Mouse (Mus musculus) forebrain, embryonic 11.5 days (tissue): ENCODE data around the gene Ppp1r36. TPM values are rescaled to one million over a fixed set of nuclear protein-coding genes. Genes with fewer than 3 reads are reported as not detected.

Source experiments
- ATAC-seq: fragments of 200-750 bp; cut with Nextera tagmentation; replicated peaks from 2 replicates; pipeline ENCODE4 v1.8.0; 2017; ENCODE audit warnings: moderate TSS enrichment; ENCODE audit not compliant: low FRiP score
- DNase-seq: peaks from one replicate; pipeline ENCODE4 v3.0.0-alpha.2; 2017; ENCODE audit warnings: low spot score
- H3K27ac ChIP-seq: fragments of 300-500 bp; sonication (generic); 2 replicates; pipeline ENCODE4 v1.5.1; 2014; ENCODE audit warnings: low read depth, low read length
- H3K27me3 ChIP-seq: fragments of 300-500 bp; sonication (generic); 2 replicates; pipeline ENCODE4 v1.6.1; 2014; ENCODE audit warnings: mild to moderate bottlenecking, low read length, mixed read lengths; ENCODE audit not compliant: control insufficient read depth, insufficient read depth
- H3K36me3 ChIP-seq: fragments of 300-500 bp; sonication (generic); 2 replicates; pipeline ENCODE4 v1.6.1; 2014; ENCODE audit warnings: mild to moderate bottlenecking, low read length, moderate library complexity, mixed read lengths; ENCODE audit not compliant: control insufficient read depth, insufficient read depth
- H3K4me1 ChIP-seq: fragments of 300-500 bp; sonication (generic); replicated peaks from 2 replicates; pipeline ENCODE4 v1.6.1; 2014; ENCODE audit warnings: low read length, mixed read lengths; ENCODE audit not compliant: control insufficient read depth, insufficient read depth
- H3K4me2 ChIP-seq: fragments of 300-500 bp; sonication (generic); 2 replicates; pipeline ENCODE4 v1.6.1; 2014; ENCODE audit warnings: low read depth, mild to moderate bottlenecking, low read length, moderate library complexity, mixed read lengths; ENCODE audit not compliant: severe bottlenecking
- H3K4me3 ChIP-seq: fragments of 300-500 bp; sonication (generic); 2 replicates; pipeline ENCODE4 v1.5.1; 2014; ENCODE audit warnings: low read depth, low read length
- H3K9ac ChIP-seq: fragments of 300-500 bp; sonication (generic); 2 replicates; pipeline ENCODE4 v1.6.1; 2014; ENCODE audit warnings: low read length
- H3K9me3 ChIP-seq: fragments of 300-500 bp; sonication (generic); 2 replicates; pipeline ENCODE4 v1.6.1; 2016; ENCODE audit warnings: low read length, mixed read lengths; ENCODE audit not compliant: control insufficient read depth
- WGBS: fragments of 180-500 bp; shearing (Covaris S2); extraction: QIAGEN DNeasy Blood & Tissue Kit; methylation state at CpG from one replicate; pipeline ENCODE4 v1.1.7; 2014; 5-methylcytosine and 5-hydroxymethylcytosine counted together
- polyA plus RNA-seq: library from polyadenylated mRNA; unstranded; fragments of >200 nt; fragmentation: Nextera tagmentation; extraction: Ambion mirVana; gene quantifications from 2 replicates; pipeline ENCODE4 v1.2.1, GENCODE M21; 2014

Gene Ppp1r36
- polyA plus RNA-seq, 1 experiment from 2014 or later = 0.56 TPM

- no peaks in the 10 kb centered on the region for H3K4me1 ChIP-seq
- H3K27me3 ChIP-seq = peaks cover 31% of the 10 kb centered on the region
- WGBS = 8% methylated on average over 20 of the region's 20 CpGs
- H3K4me3 ChIP-seq = peak overlapping the region; percentile 59
- no peak overlapping the region for H3K27ac ChIP-seq
- no peaks in the 10 kb centered on the region for H3K36me3 ChIP-seq
- H3K4me2 ChIP-seq = peak overlapping the region; percentile 71
- DNase-seq = no peak
- no peak for ATAC-seq
- no peak overlapping the region for H3K9ac ChIP-seq
- no peaks in the 10 kb centered on the region for H3K9me3 ChIP-seq
These were observed 12.5 kb upstream of the Ppp1r36 start for GRCm38 (mm10) chr12:76404836-76405182.

- WGBS = 3% methylated on average over 64 of the region's 64 CpGs
- ATAC-seq (no peak), DNase-seq (peak; percentile 72)
- Histone ChIP-seq H3K4me2 (peak overlapping the region; percentile 71), H3K4me3 (peak overlapping the region; percentile 59), H3K36me3 (no peaks in the 10 kb centered on the region), H3K9me3 (no peaks in the 10 kb centered on the region), H3K4me1 (no peaks in the 10 kb centered on the region), H3K27me3 (peaks cover 31% of the 10 kb centered on the region), H3K27ac (no peak overlapping the region), H3K9ac (no peak overlapping the region)
These were observed 12.0 kb upstream of the Ppp1r36 start for GRCm38 (mm10) chr12:76405183-76405970.

- no peak for ATAC-seq
- no peak overlapping the region for H3K9ac ChIP-seq
- no peaks in the 10 kb centered on the region for H3K36me3 ChIP-seq
- H3K4me2 ChIP-seq = peak overlapping the region; percentile 27; the same call in 1 of the 2 replicates
- DNase-seq = no peak
- no peak overlapping the region; the same call in 1 of the 2 replicates for H3K4me3 ChIP-seq
- H3K9me3 ChIP-seq = no peaks in the 10 kb centered on the region
- H3K27ac ChIP-seq = no peak overlapping the region
- no peaks in the 10 kb centered on the region for H3K4me1 ChIP-seq
- peaks cover 31% of the 10 kb centered on the region for H3K27me3 ChIP-seq
- 3% methylated on average over 23 of the region's 23 CpGs for WGBS
These were observed 11.4 kb upstream of the Ppp1r36 start for GRCm38 (mm10) chr12:76405971-76406370.

- no peak for DNase-seq
- Histone ChIP-seq H3K27ac (no peak overlapping the region), H3K4me1 (no peaks in the 10 kb centered on the region), H3K27me3 (peaks cover 31% of the 10 kb centered on the region), H3K4me3 (no peak overlapping the region), H3K9ac (no peak overlapping the region), H3K4me2 (no peak overlapping the region), H3K9me3 (no peaks in the 10 kb centered on the region), H3K36me3 (no peaks in the 10 kb centered on the region)
- 25% methylated on average over 1 of the region's 1 CpGs for WGBS
- ATAC-seq = no peak
These were observed 10.2 kb upstream of the Ppp1r36 start for GRCm38 (mm10) chr12:76407184-76407583.

GRCm38 (mm10) chr12:76409166-76409565 lies 8.2 kb upstream of the Ppp1r36 start:
- ATAC-seq = no peak
- no peaks in the 10 kb centered on the region for H3K9me3 ChIP-seq
- 65% methylated on average over 4 of the region's 4 CpGs for WGBS
- no peak overlapping the region for H3K4me3 ChIP-seq
- no peak overlapping the region for H3K27ac ChIP-seq
- no peak for DNase-seq
- H3K9ac ChIP-seq = no peak overlapping the region
- H3K27me3 ChIP-seq = peaks cover 31% of the 10 kb centered on the region
- no peaks in the 10 kb centered on the region for H3K36me3 ChIP-seq
- H3K4me2 ChIP-seq = no peak overlapping the region
- H3K4me1 ChIP-seq = no peaks in the 10 kb centered on the region

GRCm38 (mm10) chr12:76415383-76416010 lies 1.8 kb upstream of the Ppp1r36 start:
- H3K9me3 ChIP-seq = peaks cover 2% of the 10 kb centered on the region; the same call in 1 of the 2 replicates
- H3K9ac ChIP-seq = no peak overlapping the region
- no peak for DNase-seq
- no peak overlapping the region for H3K4me3 ChIP-seq
- WGBS = 90% methylated on average over 11 of the region's 12 CpGs
- peaks cover 7% of the 10 kb centered on the region; the same call in 1 of the 2 replicates for H3K27me3 ChIP-seq
- H3K4me1 ChIP-seq = peaks cover 3% of the 10 kb centered on the region; the same call in 1 of the 2 replicates
- H3K27ac ChIP-seq = no peak overlapping the region
- ATAC-seq = no peak
- no peak overlapping the region for H3K4me2 ChIP-seq
- H3K36me3 ChIP-seq = no peaks in the 10 kb centered on the region

- H3K4me2 ChIP-seq = no peak overlapping the region
- no peak overlapping the region for H3K27ac ChIP-seq
- WGBS = 90% methylated on average over 5 of the region's 5 CpGs
- no peak overlapping the region for H3K9ac ChIP-seq
- H3K9me3 ChIP-seq = peaks cover 2% of the 10 kb centered on the region; the same call in 1 of the 2 replicates
- H3K4me3 ChIP-seq = no peak overlapping the region
- no peaks in the 10 kb centered on the region for H3K36me3 ChIP-seq
- peaks cover 3% of the 10 kb centered on the region; the same call in 1 of the 2 replicates for H3K4me1 ChIP-seq
- H3K27me3 ChIP-seq = peaks cover 7% of the 10 kb centered on the region; the same call in 1 of the 2 replicates
- ATAC-seq = no peak
- DNase-seq = no peak
These were observed 1.0 kb downstream of the Ppp1r36 start for GRCm38 (mm10) chr12:76418346-76418745.

GRCm38 (mm10) chr12:76425256-76425655 lies 7.9 kb downstream of the Ppp1r36 start:
- H3K9me3 ChIP-seq = no peaks in the 10 kb centered on the region
- no peak for DNase-seq
- H3K4me3 ChIP-seq = no peak overlapping the region
- ATAC-seq = no peak
- WGBS = 89% methylated on average over 3 of the region's 3 CpGs
- H3K27ac ChIP-seq = no peak overlapping the region
- no peak overlapping the region for H3K9ac ChIP-seq
- no peak overlapping the region for H3K4me2 ChIP-seq
- H3K36me3 ChIP-seq = no peaks in the 10 kb centered on the region
- H3K4me1 ChIP-seq = no peaks in the 10 kb centered on the region
- H3K27me3 ChIP-seq = no peaks in the 10 kb centered on the region
